Mouse (Mus musculus): Measurements from ENCODE around the gene Kiss1r.

The Kiss1r gene

GRCm38 (mm10) chr10:79924998-79925784 is 8.4 kb downstream of the Kiss1r start:
- peak; percentile 98 for DNase-seq

DNA sequence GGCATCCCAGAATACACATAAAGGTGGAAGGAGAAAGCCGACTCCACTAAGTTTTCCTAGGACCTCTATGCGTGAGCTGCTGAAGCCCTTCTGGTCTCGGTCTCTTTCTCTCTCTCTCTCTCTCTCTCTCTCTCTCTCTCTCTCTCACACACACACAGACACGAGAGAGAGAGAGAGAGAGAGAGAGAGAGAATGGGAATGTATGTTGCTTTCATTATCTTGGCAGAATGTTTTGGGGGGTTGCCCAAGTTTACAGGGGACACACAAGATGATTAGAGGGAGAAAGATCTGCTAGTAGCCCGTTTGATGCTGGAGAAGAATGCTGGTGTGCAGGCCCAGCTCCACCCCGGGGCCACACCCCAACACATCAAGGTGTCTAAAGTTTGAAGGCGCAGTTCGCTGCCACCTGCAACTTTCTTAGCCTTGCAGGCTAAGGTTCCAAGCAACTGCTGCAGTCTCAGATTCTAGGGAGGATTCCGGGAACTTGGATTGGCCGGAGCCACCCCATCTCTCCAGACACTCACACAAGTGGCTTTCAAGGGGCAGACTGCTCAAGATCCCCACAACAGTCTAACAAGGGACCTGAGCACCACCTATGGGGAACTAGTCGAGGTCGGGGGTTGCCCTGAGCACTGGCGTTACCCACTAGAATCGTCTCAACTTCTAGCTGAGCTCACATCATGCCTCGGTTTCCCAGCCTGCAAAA is 9.2 kb downstream of the Kiss1r start:
- peak; percentile 65 for DNase-seq

GRCm38 (mm10) chr10:79926491-79927323 is 9.9 kb downstream of the Kiss1r start, which contains the start of gene Arid3a:
TSS of gene Arid3a (plus strand) at chr10:79927043.
- peak; percentile 89 for DNase-seq

DNA sequence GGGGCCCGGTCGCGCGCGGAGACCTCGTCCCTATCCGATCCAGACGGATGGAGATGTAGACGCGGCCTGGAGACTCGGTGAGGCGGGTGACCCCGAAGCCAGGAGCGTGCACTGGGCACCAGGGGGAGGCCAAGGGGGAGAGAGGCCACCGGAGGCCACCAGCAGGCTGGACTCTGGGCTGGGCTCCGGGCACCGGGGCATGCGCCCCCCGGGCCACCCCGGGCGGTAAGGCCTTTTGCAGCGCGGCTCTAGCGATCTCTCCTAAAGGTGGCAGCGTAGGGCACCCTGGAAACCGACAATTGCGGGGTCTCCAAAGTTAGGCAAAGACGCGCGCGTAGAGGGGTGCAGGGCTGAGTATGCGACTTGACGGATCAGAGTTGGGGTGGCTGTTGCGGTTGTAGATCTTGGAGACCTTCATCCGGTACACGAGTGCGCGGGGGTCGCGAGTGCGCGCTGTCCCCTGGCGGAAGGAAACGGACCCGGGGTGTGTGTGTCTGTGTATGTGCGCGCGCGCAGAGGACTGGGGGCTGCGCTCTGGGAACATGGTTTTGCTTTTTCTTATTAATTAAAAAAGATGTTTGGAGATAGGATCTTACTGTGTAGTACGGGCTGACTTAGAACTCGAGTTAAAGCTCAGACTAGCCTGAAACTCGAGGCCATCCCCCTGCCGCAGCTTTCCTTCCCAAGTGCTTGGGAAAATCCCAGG is 10.7 kb downstream of the Kiss1r start:
- DNase-seq, result peak; percentile 72

DNA sequence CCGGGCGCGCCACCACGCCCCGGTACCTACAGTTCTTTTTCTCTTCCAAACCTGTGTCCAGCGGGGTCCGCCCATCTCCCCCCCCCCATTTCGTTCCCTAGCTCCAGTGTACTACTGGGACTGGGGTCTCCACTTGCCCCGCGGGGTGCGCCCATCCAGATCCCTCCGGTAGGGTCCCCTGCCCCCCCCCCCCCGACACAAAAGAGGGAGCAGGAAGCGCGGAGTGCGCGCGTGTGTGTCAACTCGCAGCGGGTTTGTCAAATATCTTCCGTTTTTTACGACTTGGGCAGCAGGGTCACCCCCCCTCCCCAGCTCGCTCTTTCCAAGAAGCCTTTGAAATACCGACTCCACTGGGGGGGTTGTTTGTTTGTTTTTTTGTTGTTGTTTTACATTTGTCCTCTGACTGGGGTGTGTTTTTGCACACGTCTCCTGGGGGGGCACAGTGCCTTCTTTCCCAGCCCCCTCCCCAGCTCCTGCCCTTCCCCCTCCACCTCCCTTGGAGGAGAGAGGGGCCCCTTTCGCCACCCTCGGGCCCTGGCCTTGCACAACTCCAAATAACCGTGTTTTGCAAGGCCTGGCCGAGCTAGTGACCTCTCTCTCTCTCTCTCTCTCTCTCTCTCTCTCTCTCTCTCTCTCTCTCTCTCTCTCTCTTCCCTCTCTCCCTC is 11.4 kb downstream of the Kiss1r start:
- peak; percentile 69 for DNase-seq

DNA sequence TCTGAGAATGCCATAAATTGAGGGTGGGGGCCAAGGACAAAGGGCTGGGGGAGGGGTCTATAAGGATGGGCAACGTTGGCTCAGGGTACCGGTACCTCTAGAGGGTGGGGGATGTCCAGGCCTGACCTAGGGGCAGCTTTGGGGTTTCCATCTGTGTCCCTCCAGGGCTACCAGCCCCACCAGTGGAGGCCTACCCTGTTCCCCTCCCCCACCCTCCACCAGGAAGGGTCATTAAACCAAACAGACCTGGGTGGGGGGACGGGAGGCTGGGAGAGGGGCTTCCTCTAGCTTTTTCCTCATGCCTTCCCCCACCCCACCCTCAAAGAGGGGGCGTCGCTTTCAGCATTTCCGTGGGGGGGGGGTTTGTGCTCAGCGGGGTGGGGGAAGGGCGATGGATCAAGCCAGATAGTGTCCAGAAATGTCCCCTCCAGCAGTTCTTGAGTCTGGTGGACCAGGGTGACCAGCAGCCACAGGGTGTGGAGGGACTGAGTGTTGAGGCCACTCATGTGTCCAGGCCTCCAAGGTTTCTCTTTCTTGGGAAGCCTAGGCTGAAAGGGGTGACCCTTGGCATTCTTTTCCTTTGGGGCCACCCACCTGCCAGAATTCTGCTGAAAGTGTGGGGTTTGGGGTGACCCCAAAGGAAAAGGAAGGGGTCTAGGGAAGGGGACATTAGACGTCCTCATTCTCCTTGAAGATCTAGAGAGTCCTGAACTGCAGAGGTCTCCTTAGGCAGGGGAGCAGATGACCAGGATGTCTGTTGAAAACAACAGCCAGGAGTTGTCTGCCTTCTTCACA is 12.3 kb downstream of the Kiss1r start:
- peak; percentile 57 for DNase-seq

- peak; percentile 64 for DNase-seq
These were observed 13.4 kb downstream of the Kiss1r start for GRCm38 (mm10) chr10:79929967-79930825.

DNA sequence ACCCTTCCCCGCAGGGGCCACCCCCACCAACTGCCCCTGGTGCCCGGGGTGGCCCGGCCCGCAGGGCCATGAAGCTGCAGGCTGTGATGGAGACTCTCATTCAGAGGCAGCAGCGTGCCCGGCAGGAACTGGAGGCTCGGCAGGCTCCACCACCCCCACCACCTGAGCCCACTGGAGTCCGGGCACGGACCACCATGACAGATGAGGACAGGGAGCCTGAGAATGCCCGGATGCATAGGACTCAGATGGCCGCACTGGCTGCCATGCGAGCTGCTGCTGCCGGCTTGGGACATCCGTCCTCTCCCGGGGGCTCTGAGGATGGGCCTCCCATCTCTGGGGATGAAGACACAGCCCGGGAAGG is 14.0 kb downstream of the Kiss1r start:
- DNase-seq, result no peak

- peak; percentile 46 for DNase-seq
These were observed 15.0 kb downstream of the Kiss1r start for GRCm38 (mm10) chr10:79931797-79932196.

DNA sequence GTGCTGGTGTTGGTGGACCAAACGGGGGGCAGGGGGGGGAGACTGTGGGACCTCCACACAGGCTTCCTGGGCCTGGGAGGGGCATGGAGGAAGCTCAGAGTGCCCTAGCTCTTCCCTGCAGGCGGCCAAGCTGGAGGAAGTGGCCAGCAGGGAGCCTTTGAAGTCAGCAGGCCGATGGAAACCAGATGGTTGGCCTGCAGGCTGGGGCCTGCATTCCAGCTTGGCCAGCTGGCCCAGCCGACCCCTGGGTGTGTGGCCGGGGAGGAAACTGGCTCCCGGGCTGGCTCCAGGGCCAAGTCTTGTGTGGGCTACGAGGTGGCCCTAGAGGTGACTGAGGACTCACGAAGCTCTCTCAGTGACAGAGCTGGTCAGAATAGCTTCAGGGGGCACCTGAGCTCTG is 16.0 kb downstream of the Kiss1r start:
- peak; percentile 75 for DNase-seq

- peak; percentile 52 for DNase-seq
These were observed 16.4 kb downstream of the Kiss1r start for GRCm38 (mm10) chr10:79933145-79933679.

DNA sequence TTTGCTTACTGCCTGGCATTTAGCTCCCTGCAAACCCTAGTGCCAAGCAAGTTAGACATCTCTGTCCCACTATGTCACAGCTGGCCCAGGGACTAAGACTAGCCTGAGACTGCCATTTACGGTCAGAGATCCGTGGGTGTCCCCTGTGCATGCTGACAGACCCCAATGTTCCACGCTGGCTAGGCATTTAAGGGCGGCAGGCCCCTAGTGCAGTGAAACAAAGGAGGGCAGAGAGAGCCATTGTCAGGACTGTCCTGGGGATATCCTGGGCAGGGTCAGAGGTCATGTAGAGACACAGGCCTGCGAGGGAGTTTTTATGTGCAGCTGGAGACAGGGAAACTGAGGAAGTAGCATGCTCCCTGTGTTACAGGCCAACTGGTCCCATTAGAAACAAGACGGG is 17.1 kb downstream of the Kiss1r start:
- DNase-seq, result no peak

DNA sequence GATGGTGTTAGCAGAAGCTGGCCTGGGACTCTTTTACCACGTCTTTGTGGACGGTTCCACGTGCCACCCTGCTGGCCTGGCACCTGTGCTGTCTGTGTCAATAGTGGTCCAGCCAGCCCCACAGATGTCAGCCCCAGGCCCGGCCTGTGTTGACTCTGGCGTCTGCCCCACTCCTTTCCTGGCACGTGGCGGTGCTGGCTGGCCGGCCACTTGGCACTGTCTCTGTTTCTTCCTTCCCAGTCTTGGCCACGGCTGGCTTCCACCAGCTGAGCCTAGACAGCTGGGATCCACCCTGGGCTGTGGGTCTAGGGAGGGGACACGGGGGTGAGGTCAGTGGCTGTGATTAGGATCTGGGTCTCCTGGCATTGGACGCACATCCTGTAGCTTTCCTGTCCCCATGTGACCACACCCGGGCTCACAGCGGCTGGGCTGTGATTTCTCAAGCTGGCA is 17.5 kb downstream of the Kiss1r start:
- DNase-seq, result peak; percentile 77

- DNase-seq, result no peak
These were observed 18.2 kb downstream of the Kiss1r start for GRCm38 (mm10) chr10:79934794-79935569.

- peak; percentile 61 for DNase-seq
These were observed 19.6 kb downstream of the Kiss1r start for GRCm38 (mm10) chr10:79936284-79936910.

- DNase-seq, result peak; percentile 67
These were observed 20.2 kb downstream of the Kiss1r start for GRCm38 (mm10) chr10:79936911-79937441.

DNA sequence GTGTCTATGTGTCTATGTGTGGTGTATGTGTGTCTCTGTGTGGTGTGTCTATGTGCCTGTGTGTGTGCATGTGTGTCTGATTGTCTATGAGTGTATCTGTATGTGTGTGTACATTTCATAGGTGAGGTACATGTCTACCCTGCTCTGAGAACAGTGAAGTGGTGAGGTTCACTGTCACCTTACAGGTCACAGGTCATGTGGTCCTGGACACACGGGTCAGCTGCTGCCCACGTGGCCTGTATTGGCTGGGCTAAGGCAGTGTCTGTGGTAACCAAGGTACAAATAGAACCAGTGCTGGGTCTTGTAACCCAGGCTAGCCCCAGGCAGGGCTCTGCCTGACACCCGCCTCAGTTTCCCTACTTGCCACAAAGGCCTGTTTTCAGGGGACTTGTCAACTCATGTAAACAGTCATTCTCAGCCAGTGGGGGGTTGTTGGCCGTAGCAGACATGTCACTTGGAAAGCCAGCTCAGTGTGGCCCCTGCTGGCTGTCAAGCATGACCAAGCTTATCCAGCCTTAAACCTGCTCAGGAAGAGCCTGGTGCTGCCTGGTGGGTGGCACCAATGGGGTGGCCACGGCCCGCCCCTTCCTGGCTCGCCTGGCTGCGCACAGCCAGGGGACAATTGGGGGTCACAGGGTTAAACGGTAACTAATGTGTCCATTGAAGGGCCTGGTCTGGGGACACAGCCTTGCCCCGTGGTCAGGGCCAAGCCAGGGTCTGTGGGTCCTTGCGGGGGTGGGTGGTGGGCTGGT is 21.2 kb downstream of the Kiss1r start:
- no peak for DNase-seq

DNA sequence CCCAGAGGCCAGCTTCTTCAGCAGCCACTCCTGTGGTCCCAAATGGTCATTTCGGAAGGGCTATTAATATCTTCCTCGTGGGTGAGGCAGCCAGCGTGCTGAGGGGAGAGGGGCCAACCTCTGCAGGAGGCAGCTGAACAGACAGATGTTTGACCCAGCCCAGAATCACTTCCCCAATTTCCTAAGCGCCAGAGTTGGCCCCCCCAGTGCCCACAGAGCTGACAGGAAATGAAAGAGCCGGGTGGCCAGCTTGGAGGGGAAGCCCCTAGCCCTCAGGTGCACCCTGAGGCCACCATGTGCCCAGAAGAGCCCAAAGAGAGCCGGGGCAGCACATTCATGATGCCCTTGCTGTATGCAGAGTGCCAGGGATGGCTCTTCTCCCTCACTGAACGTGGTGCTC is 24.0 kb downstream of the Kiss1r start:
- no peak for DNase-seq

Data from cerebellum, adult 9-10 months (tissue).